In genomic region chr3:52179686-52180085, GRCm38 (mm10) we compare ENCODE assay signal across 8 mouse cellular contexts.
DNase-seq lines count a peak whose midpoint lies in the region; ATAC-seq lines count a peak whose summit lies in the region.

No protein-coding gene starts in this region.

- H3K36me3 ChIP-seq in hindbrain, embryonic 11.5 days (ENCODE audit: control insufficient read depth, insufficient read depth, low read length): no peaks in the 10 kb centered on the region

- H3K27ac ChIP-seq in hindbrain, embryonic 11.5 days (ENCODE audit: low read depth, low read length): peak overlapping the region; percentile 89

- H3K9me3 ChIP-seq in hindbrain, embryonic 11.5 days (ENCODE audit: control insufficient read depth, low read length): no peaks in the 10 kb centered on the region

- H3K9ac ChIP-seq in hindbrain, embryonic 11.5 days (ENCODE audit: low read depth, low read length): peak overlapping the region; percentile 37

- peak overlapping the region; percentile 26 for H3K4me2 ChIP-seq in hindbrain, embryonic 11.5 days (replicated peaks; ENCODE audit: low read depth, low read length)

- 3% methylated on average over 12 of the region's 12 CpGs for WGBS in hindbrain, embryonic 11.5 days

- no peak overlapping the region for H3K4me3 ChIP-seq in hindbrain, embryonic 11.5 days (ENCODE audit: low read depth, low read length)

- DNase-seq in NIH3T3 (ENCODE audit: low read depth): peak; percentile 92
- peak; percentile 70 to 79 for DNase-seq in cerebellum, postnatal 14 days
- peak; percentile 53 to 65 for DNase-seq in frontal cortex, postnatal 14 days (ENCODE audit: low spot score in 2 of 2)
- DNase-seq in hindbrain, embryonic 11.5 days (ENCODE audit: low spot score): peak; percentile 82
- DNase-seq in layer of hippocampus, postnatal 10 days (ENCODE audit: low spot score in 2 of 2): peak; percentile 62 to 78
- DNase-seq in lung, postnatal 14 days: peak; percentile 78
- DNase-seq in retina, postnatal 7 days (ENCODE audit: low read depth, low spot score): peak; percentile 33

- peak; percentile 86 for ATAC-seq in hindbrain, embryonic 11.5 days (ENCODE audit: low FRiP score)
- no peak for ATAC-seq in erythroid progenitor cell, adult 5-6 weeks (replicated peaks; ENCODE audit: low FRiP score, poor library complexity, severe bottlenecking)

- no peaks in the 10 kb centered on the region for H3K27me3 ChIP-seq in hindbrain, embryonic 11.5 days (ENCODE audit: control insufficient read depth, insufficient read depth, low read length)

- H3K4me1 ChIP-seq in hindbrain, embryonic 11.5 days (replicated peaks; ENCODE audit: control insufficient read depth, insufficient read depth, low read length): peaks cover 11% of the 10 kb centered on the region

Comparison
In these comparisons a context has a peak if more than half of its experiments do, and no peak if none do; other contexts are left out.
1. DNase-seq: peak in every context shown above with its lines; median percentile 92 in NIH3T3; 82 in hindbrain, embryonic 11.5 days; 78 in lung, postnatal 14 days; 74 in cerebellum, postnatal 14 days; 70 in layer of hippocampus, postnatal 10 days; 59 in frontal cortex, postnatal 14 days; 33 in retina, postnatal 7 days.